Mouse (Mus musculus) cortical plate, adult 2 months (tissue): ENCODE measurements around the gene Mrps10.

Experiments used
- CTCF ChIP-seq: fragments of 200-500 bp; IDR thresholded peaks from 2 replicates; pipeline ENCODE4 v1.5.1; 2011; ENCODE audit warnings: mild to moderate bottlenecking, control low read depth, low read length; ENCODE audit not compliant: insufficient read depth; ENCODE audit errors: extremely low read depth
- POLR2A ChIP-seq: fragments of 200-500 bp; IDR thresholded peaks from 2 replicates; pipeline ENCODE4 v1.6.1; 2011; ENCODE audit warnings: mild to moderate bottlenecking, low read length, control low read depth; ENCODE audit not compliant: insufficient read depth; ENCODE audit errors: extremely low read depth

- TF ChIP-seq CTCF, result no peak
- TF ChIP-seq POLR2A, result no peak
Measured at GRCm38 (mm10) chr17:47332001-47332611, 36.6 kb upstream of the Mrps10 start.
